In the genomic region with DNA sequence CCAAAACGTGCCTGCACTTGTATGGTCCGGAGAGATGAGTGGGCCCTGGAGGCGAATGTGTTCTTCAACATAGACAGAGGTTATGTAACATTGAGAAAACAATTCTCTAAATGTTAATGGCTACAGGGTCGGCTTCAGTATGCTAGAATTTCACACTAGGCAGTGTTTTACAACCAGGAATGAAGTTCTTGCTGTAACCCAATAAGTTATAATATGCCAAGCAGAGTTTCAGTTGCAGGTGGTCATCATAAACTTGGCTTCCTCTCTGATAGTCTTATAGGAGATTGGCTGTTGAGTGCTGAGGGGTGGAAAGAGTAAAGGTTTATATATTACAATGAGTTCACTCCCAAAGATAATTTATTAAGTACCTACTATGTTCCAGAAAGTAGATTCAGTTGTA, we compare ENCODE assay signal across 33 mouse cellular contexts.
"Had no signal": no experiment of that assay in that cellular context is flagged by ENCODE, and none has a peak within 500 bp of the region (broad histone marks: within the 10 kb centered on the region; RNA-seq: fewer than 3 reads in every experiment).

No protein-coding gene starts in this region.

- H3K36me3 ChIP-seq: limb, embryonic 10.5 days; limb, embryonic 12.5 days; limb, embryonic 13.5 days; limb, embryonic 15.5 days; liver, embryonic 12.5 days; liver, embryonic 13.5 days; liver, embryonic 15.5 days; lung, embryonic 15.5 days; midbrain, embryonic 10.5 days; midbrain, embryonic 12.5 days; midbrain, embryonic 13.5 days; midbrain, embryonic 15.5 days; neural tube, embryonic 12.5 days; neural tube, embryonic 13.5 days had no signal

- H3K4me1 ChIP-seq: limb, embryonic 10.5 days; limb, embryonic 12.5 days; limb, embryonic 13.5 days; limb, embryonic 15.5 days; liver, embryonic 12.5 days; liver, embryonic 13.5 days; liver, embryonic 15.5 days; lung, embryonic 15.5 days; megakaryocyte, embryonic 14.5 days; midbrain, embryonic 10.5 days; midbrain, embryonic 12.5 days; midbrain, embryonic 13.5 days; midbrain, embryonic 15.5 days; neural tube, embryonic 12.5 days; neural tube, embryonic 13.5 days had no signal

- DNase-seq: left cerebral cortex, postnatal 4 days; liver; liver, embryonic 13.5 days; liver, postnatal 0 days; lung, adult 18-20 months; lung, adult 2 months; lung, embryonic 14.5 days; lung, postnatal 10 days; lung, postnatal 14 days; lung, postnatal 36 days; lung, postnatal 4 days; midbrain, embryonic 14.5 days had no signal

- H3K4me2 ChIP-seq: limb, embryonic 12.5 days; limb, embryonic 13.5 days; limb, embryonic 15.5 days; liver, embryonic 11.5 days; liver, embryonic 12.5 days; liver, embryonic 13.5 days; liver, embryonic 15.5 days; lung, embryonic 14.5 days; lung, embryonic 15.5 days; midbrain, embryonic 11.5 days; midbrain, embryonic 12.5 days; midbrain, embryonic 13.5 days; midbrain, embryonic 15.5 days; neural tube, embryonic 12.5 days; neural tube, embryonic 13.5 days had no signal

- H3K27ac ChIP-seq: limb, embryonic 10.5 days; limb, embryonic 12.5 days; limb, embryonic 13.5 days; limb, embryonic 15.5 days; liver, embryonic 12.5 days; liver, embryonic 13.5 days; liver, embryonic 14.5 days; liver, embryonic 15.5 days; lung, embryonic 15.5 days; macrophage; midbrain, embryonic 10.5 days; midbrain, embryonic 12.5 days; midbrain, embryonic 13.5 days; midbrain, embryonic 15.5 days; neural tube, embryonic 12.5 days; neural tube, embryonic 13.5 days had no signal

- H3K27me3 ChIP-seq: limb, embryonic 12.5 days; limb, embryonic 13.5 days; limb, embryonic 15.5 days; liver, embryonic 12.5 days; liver, embryonic 13.5 days; liver, embryonic 15.5 days; lung, embryonic 15.5 days; megakaryocyte, embryonic 14.5 days; midbrain, embryonic 12.5 days; midbrain, embryonic 13.5 days; midbrain, embryonic 15.5 days; neural tube, embryonic 12.5 days; neural tube, embryonic 13.5 days had no signal

- ATAC-seq: liver, embryonic 12.5 days; liver, postnatal 0 days; lung, postnatal 0 days; midbrain, embryonic 13.5 days; midbrain, embryonic 15.5 days; midbrain, embryonic 16.5 days had no signal

- H3K9me3 ChIP-seq: limb, embryonic 10.5 days; limb, embryonic 12.5 days; limb, embryonic 13.5 days; limb, embryonic 15.5 days; liver, embryonic 12.5 days; liver, embryonic 13.5 days; liver, embryonic 15.5 days; lung, embryonic 15.5 days; megakaryocyte, embryonic 14.5 days; midbrain, embryonic 10.5 days; midbrain, embryonic 12.5 days; midbrain, embryonic 13.5 days; midbrain, embryonic 15.5 days; neural tube, embryonic 12.5 days; neural tube, embryonic 13.5 days had no signal

- H3K4me3 ChIP-seq: limb, embryonic 10.5 days; limb, embryonic 12.5 days; limb, embryonic 13.5 days; limb, embryonic 15.5 days; liver, embryonic 12.5 days; liver, embryonic 13.5 days; liver, embryonic 15.5 days; lung, embryonic 15.5 days; megakaryocyte, embryonic 14.5 days; midbrain, embryonic 10.5 days; midbrain, embryonic 12.5 days; midbrain, embryonic 13.5 days; midbrain, embryonic 15.5 days; myocyte; neural tube, embryonic 12.5 days; neural tube, embryonic 13.5 days had no signal

- H3K9ac ChIP-seq: limb, embryonic 12.5 days; limb, embryonic 13.5 days; limb, embryonic 15.5 days; liver, embryonic 12.5 days; liver, embryonic 13.5 days; liver, embryonic 14.5 days; liver, embryonic 15.5 days; liver, postnatal 0 days; lung, embryonic 14.5 days; lung, embryonic 15.5 days; midbrain, embryonic 12.5 days; midbrain, embryonic 13.5 days; midbrain, embryonic 15.5 days; neural tube, embryonic 12.5 days; neural tube, embryonic 13.5 days had no signal
